8 mouse cellular contexts compared by ENCODE assay signal in genomic region chr2:125866058-125866740, GRCm38 (mm10). TPM values are rescaled to one million over a fixed set of nuclear protein-coding genes. Genes with fewer than 3 reads are reported as not detected.
DNase-seq lines count a peak whose midpoint lies in the region; ATAC-seq and TF ChIP-seq lines count a peak whose summit lies in the region.

No protein-coding gene starts in this region.

- peaks cover 2% of the 10 kb centered on the region; the same call in 1 of the 2 replicates for H3K4me1 ChIP-seq in embryonic fibroblast, embryonic 13.5 days (ENCODE audit: control insufficient read depth, insufficient read depth, low read length)
- H3K4me1 ChIP-seq in kidney, embryonic 14.5 days (ENCODE audit: control insufficient read depth, insufficient read depth, low read length) = no peaks in the 10 kb centered on the region; the same call in 1 of the 2 replicates
- peaks cover 2% of the 10 kb centered on the region; the same call in 1 of the 2 replicates for H3K4me1 ChIP-seq in liver, adult 2 months (ENCODE audit: control insufficient read depth, insufficient read depth, low read length)

- peak overlapping the region; percentile 65 for H3K9ac ChIP-seq in kidney, embryonic 14.5 days (ENCODE audit: low read depth, low read length)
- peak overlapping the region; percentile 59 for H3K9ac ChIP-seq in liver, adult 2 months (ENCODE audit: low read depth, low read length)

- H3K4me2 ChIP-seq in kidney, embryonic 14.5 days (replicated peaks; ENCODE audit: low read depth, low read length) = peak overlapping the region; percentile 60

- H3K27me3 ChIP-seq in kidney, embryonic 14.5 days (ENCODE audit: control insufficient read depth, insufficient read depth, low read length) = no peaks in the 10 kb centered on the region
- H3K27me3 ChIP-seq in liver, adult 2 months (ENCODE audit: control insufficient read depth, insufficient read depth, low read length) = no peaks in the 10 kb centered on the region

- DNase-seq in 3T3-L1 (ENCODE audit: low read depth, low spot score) = peak; percentile 92
- peak; percentile 9 to 26 for DNase-seq in adrenal gland, postnatal 4 days (ENCODE audit: low spot score in 2 of 2)
- DNase-seq in heart, adult 9 months (ENCODE audit: low spot score in 2 of 2) = peak; percentile 59 to 62
- peak; percentile 64 for DNase-seq in liver, adult 2 months (ENCODE audit: extremely low read depth, low read depth, low spot score)
- DNase-seq in spleen, postnatal 36 days (ENCODE audit: low spot score in 2 of 2) = peak; percentile 62 to 63

- H3K4me3 ChIP-seq in embryonic fibroblast, embryonic 13.5 days (ENCODE audit: insufficient read depth, low read length) = peak overlapping the region; percentile 79
- H3K4me3 ChIP-seq in kidney, embryonic 14.5 days (ENCODE audit: low read length) = peak overlapping the region; percentile 61
- peak overlapping the region; percentile 74 for H3K4me3 ChIP-seq in liver, adult 2 months (ENCODE audit: insufficient read depth, low read depth, low read length)

- no peaks in the 10 kb centered on the region; the same call in 1 of the 2 replicates for H3K79me2 ChIP-seq in liver, adult 2 months (ENCODE audit: control insufficient read depth, insufficient read depth, low read length)

- H3K27ac ChIP-seq in embryonic fibroblast, embryonic 13.5 days (ENCODE audit: insufficient read depth, low read length) = no peak overlapping the region
- H3K27ac ChIP-seq in kidney, embryonic 14.5 days (ENCODE audit: low read depth, low read length) = peak overlapping the region; percentile 37; the same call in 1 of the 2 replicates
- H3K27ac ChIP-seq in liver, adult 2 months (replicated peaks; ENCODE audit: insufficient read depth, low read depth, low read length) = no peak overlapping the region

- 4% methylated on average over 22 of the region's 23 CpGs for WGBS in kidney, embryonic 14.5 days
- whole genome bisulfite sequencing in liver, adult 2 months = 3% methylated on average over 23 of the region's 23 CpGs

- no peaks in the 10 kb centered on the region; the same call in 1 of the 2 replicates for H3K36me3 ChIP-seq in kidney, embryonic 14.5 days (ENCODE audit: control insufficient read depth, insufficient read depth, low read length)
- no peaks in the 10 kb centered on the region; the same call in 1 of the 2 replicates for H3K36me3 ChIP-seq in liver, adult 2 months (ENCODE audit: control insufficient read depth, insufficient read depth, low read length)

- TF ChIP-seq CTCF in embryonic fibroblast, embryonic 13.5 days (IDR thresholded peaks at IDR 0.05; ENCODE audit: borderline replicate concordance, insufficient read depth, low read length) = no peak
- TF ChIP-seq CTCF in liver, adult 2 months (IDR thresholded peaks at IDR 0.05; ENCODE audit: low read depth, low read length) = no peak

- H3K9me3 ChIP-seq in kidney, embryonic 14.5 days (ENCODE audit: control insufficient read depth, low read length) = no peaks in the 10 kb centered on the region

- peak; percentile 65 for TF ChIP-seq POLR2A in embryonic fibroblast, embryonic 13.5 days (IDR thresholded peaks at IDR 0.05; ENCODE audit: low read depth, low read length)
- no peak for TF ChIP-seq POLR2A in liver, adult 2 months (IDR thresholded peaks at IDR 0.05; ENCODE audit: extremely low read depth, insufficient read depth, low read length)

- ATAC-seq in kidney, embryonic 14.5 days (ENCODE audit: low FRiP score, low TSS enrichment) = peak; percentile 90
- ATAC-seq in monocyte, adult 5-6 weeks (replicated peaks; ENCODE audit: insufficient number of reproducible peaks, low FRiP score, low TSS enrichment, poor library complexity, severe bottlenecking) = peak; percentile 83

RNA-seq across cellular contexts. Expression of gene Cops2, which starts 7.3 kb away (rescaled TPM):
- 100 to 1,000 TPM; 144 to 145 TPM for total RNA-seq in adrenal gland, postnatal 4 days (2021)
- 196 and 233 TPM in 2 replicates for polyA plus RNA-seq in embryonic fibroblast, embryonic 13.5 days (2011; ENCODE audit: insufficient read length, low read depth, missing spikeins)
- 96.6 and 104 TPM in 2 replicates for polyA plus RNA-seq in kidney, embryonic 14.5 days (2014; fragmentation: Nextera tagmentation; extraction: Ambion mirVana)
- total RNA-seq in liver, adult 2 months (2014; rRNA removed) = 48.7 and 65.5 TPM in 2 replicates
- 5.6 and 6.0 TPM in 2 replicates for polyA plus RNA-seq in liver, adult 2 months (2012; rRNA removed)
- total RNA-seq in monocyte, adult 5-6 weeks (2017) = 164 to 186 TPM (median 174 TPM) in 3 replicates

RNA-seq across cellular contexts. Expression of gene Galk2, which starts 7.3 kb away (rescaled TPM):
- total RNA-seq in adrenal gland, postnatal 4 days (2021) = 10 to 100 TPM; 51.4 to 56.5 TPM
- 49.5 and 54.1 TPM in 2 replicates for polyA plus RNA-seq in embryonic fibroblast, embryonic 13.5 days (2011; ENCODE audit: insufficient read length, low read depth, missing spikeins)
- polyA plus RNA-seq in kidney, embryonic 14.5 days (2014; fragmentation: Nextera tagmentation; extraction: Ambion mirVana) = 55.8 and 60.0 TPM in 2 replicates
- 26.0 and 30.4 TPM in 2 replicates for total RNA-seq in liver, adult 2 months (2014; rRNA removed)
- 11.5 and 11.8 TPM in 2 replicates for polyA plus RNA-seq in liver, adult 2 months (2012; rRNA removed)
- total RNA-seq in monocyte, adult 5-6 weeks (2017) = 28.4 to 56.9 TPM (median 50.5 TPM) in 3 replicates

Comparison
In these comparisons a context has a peak if more than half of its experiments do, and no peak if none do; other contexts are left out.
1. DNase-seq: peak in every context shown above with its lines; median percentile 92 in 3T3-L1; 64 in liver, adult 2 months; 62 in spleen, postnatal 36 days; 60 in heart, adult 9 months; 18 in adrenal gland, postnatal 4 days.